Mouse (Mus musculus): ENCODE results near the gene Timm44.

- TF ChIP-seq CTCF (IDR thresholded peaks at IDR 0.05 in 2 of 3, conservative IDR thresholded peaks at IDR 0.05 in 1 of 3; ENCODE audit: control insufficient read depth in 1 of 3, insufficient read depth in 1 of 3, low read depth in 2 of 3, low read length in 3 of 3, poor library complexity in 1 of 3, severe bottlenecking in 1 of 3) (no peak), TCF12 (IDR thresholded peaks at IDR 0.05; ENCODE audit: low read depth, low read length) (no peak), GATA1 (IDR thresholded peaks at IDR 0.05; ENCODE audit: low read depth, low read length) (no peak), CHD1 (IDR thresholded peaks at IDR 0.05; ENCODE audit: low read depth, low read length) (no peak), ETS1 (IDR thresholded peaks at IDR 0.05; ENCODE audit: low read depth, low read length) (no peak), POLR2A (IDR thresholded peaks at IDR 0.05; ENCODE audit: control insufficient read depth in 1 of 2, insufficient read depth in 1 of 2, low read depth in 1 of 2, low read length in 2 of 2, poor library complexity in 1 of 2) (no peak), MAX (IDR thresholded peaks at IDR 0.05; ENCODE audit: low read length) (no peak), CHD2 (IDR thresholded peaks at IDR 0.05; ENCODE audit: low read length) (no peak), EP300 (IDR thresholded peaks at IDR 0.05; ENCODE audit: low read depth in 1 of 2, low read length in 2 of 2) (no peak), UBTF (IDR thresholded peaks at IDR 0.05; ENCODE audit: borderline replicate concordance, insufficient read depth, low read depth, low read length) (no peak)
Measured at GRCm38 (mm10) chr8:4212809-4213209, 62.9 kb downstream of the Timm44 start.
